ENCODE assay signal across 10 mouse cellular contexts in the genomic region with DNA sequence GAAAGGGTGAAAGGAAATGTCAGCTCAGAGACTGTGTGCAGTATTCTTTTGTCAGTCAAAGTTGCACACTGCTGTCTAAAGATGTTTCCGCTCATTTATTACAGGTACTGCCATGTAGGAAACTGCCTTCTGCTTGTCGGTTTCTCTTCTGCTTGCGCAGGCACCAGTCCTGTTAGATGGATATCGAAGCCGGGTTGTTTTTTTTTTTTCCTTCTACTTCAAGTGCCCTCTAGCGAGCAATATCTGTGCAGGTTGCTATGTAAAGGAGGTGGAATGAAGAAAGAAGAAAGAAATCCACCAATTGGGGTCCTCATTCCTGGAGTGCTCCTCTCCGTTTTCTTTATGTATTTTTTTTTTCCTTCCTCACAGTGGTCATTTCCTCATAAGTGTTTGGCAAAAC. TPM values are rescaled to one million over a fixed set of nuclear protein-coding genes. Genes with fewer than 3 reads are reported as not detected.
DNase-seq lines count a peak whose midpoint lies in the region; ATAC-seq and TF ChIP-seq lines count a peak whose summit lies in the region.
"Had no signal": no experiment of that assay in that cellular context is flagged by ENCODE, and none has a peak within 500 bp of the region (broad histone marks: within the 10 kb centered on the region; RNA-seq: fewer than 3 reads in every experiment).

No protein-coding gene starts in this region.

- H3K36me3 ChIP-seq in hindbrain, embryonic 11.5 days (ENCODE audit: control insufficient read depth, insufficient read depth, low read length): no peaks in the 10 kb centered on the region
- H3K36me3 ChIP-seq in hindbrain, embryonic 10.5 days: no peaks in the 10 kb centered on the region
- H3K36me3 ChIP-seq in ES-E14 (ENCODE audit: control insufficient read depth, insufficient read depth, low read length, poor library complexity, severe bottlenecking): no peaks in the 10 kb centered on the region
- H3K36me3 ChIP-seq in hindbrain, embryonic 15.5 days: no peaks in the 10 kb centered on the region
- H3K36me3 ChIP-seq: G1E had no signal

- WGBS in hindbrain, embryonic 11.5 days: 26% methylated on average over 7 of the region's 7 CpGs
- WGBS in hindbrain, embryonic 10.5 days: 28% methylated on average over 7 of the region's 7 CpGs
- 14% methylated on average over 7 of the region's 7 CpGs for WGBS in hindbrain, embryonic 15.5 days

- H3K9me3 ChIP-seq in hindbrain, embryonic 11.5 days (ENCODE audit: control insufficient read depth, low read length): no peaks in the 10 kb centered on the region
- H3K9me3 ChIP-seq in hindbrain, embryonic 10.5 days: no peaks in the 10 kb centered on the region
- no peaks in the 10 kb centered on the region for H3K9me3 ChIP-seq in ES-E14 (ENCODE audit: control insufficient read depth, insufficient read depth, low read depth, low read length)
- H3K9me3 ChIP-seq in hindbrain, embryonic 15.5 days: no peaks in the 10 kb centered on the region

- H3K9ac ChIP-seq in hindbrain, embryonic 11.5 days (ENCODE audit: low read depth, low read length): no peak overlapping the region
- no peak overlapping the region for H3K9ac ChIP-seq in ES-E14 (ENCODE audit: insufficient read depth, low read depth, low read length, poor library complexity, severe bottlenecking)
- H3K9ac ChIP-seq in hindbrain, embryonic 15.5 days: no peak overlapping the region

- no peak overlapping the region for H3K27ac ChIP-seq in hindbrain, embryonic 11.5 days (ENCODE audit: low read depth, low read length)
- no peak overlapping the region for H3K27ac ChIP-seq in hindbrain, embryonic 10.5 days
- H3K27ac ChIP-seq in ES-E14 (ENCODE audit: insufficient read depth, low read depth, low read length, poor library complexity, severe bottlenecking): no peak overlapping the region
- no peak overlapping the region for H3K27ac ChIP-seq in hindbrain, embryonic 15.5 days (replicated peaks)

- in situ Hi-C loops in ES-E14 (cut with MboI; ENCODE audit: low sequenced_read_pairs in 2 of 2, unreplicated experiment in 2 of 2): loop anchor here in 1 of 2 experiments (25.0 kb wide), 1 partner anchor 1341 kb away; no protein-coding TSS in a partner anchor

- DNase-seq in hindbrain, embryonic 11.5 days (ENCODE audit: low spot score): peak; percentile 25
- no peak for DNase-seq in hindbrain, embryonic 10.5 days (ENCODE audit: low spot score)
- DNase-seq in ES-E14 (ENCODE audit: low read depth, low spot score): no peak
- DNase-seq in cerebellum, adult 9-10 months: peak; percentile 66
- DNase-seq in thymus, postnatal 36 days: no peak
- no peak for DNase-seq in frontal cortex, postnatal 36 days (ENCODE audit: low spot score in 2 of 2)
- DNase-seq in gastrocnemius, postnatal 10 days: no peak
- DNase-seq: kidney, postnatal 36 days had no signal

- no peak overlapping the region for H3K4me3 ChIP-seq in hindbrain, embryonic 11.5 days (ENCODE audit: low read depth, low read length)
- H3K4me3 ChIP-seq in hindbrain, embryonic 10.5 days: no peak overlapping the region
- H3K4me3 ChIP-seq in ES-E14 (ENCODE audit: insufficient read depth in 1 of 2, low read depth in 1 of 2, low read length in 2 of 2, poor library complexity in 1 of 2, severe bottlenecking in 1 of 2): no peak overlapping the region
- no peak overlapping the region for H3K4me3 ChIP-seq in hindbrain, embryonic 15.5 days

- no peak overlapping the region for H3K4me2 ChIP-seq in hindbrain, embryonic 11.5 days (replicated peaks; ENCODE audit: low read depth, low read length)
- H3K4me2 ChIP-seq in hindbrain, embryonic 15.5 days: peak overlapping the region; percentile 41

- peaks cover 4% of the 10 kb centered on the region; the same call in 1 of the 2 replicates for H3K27me3 ChIP-seq in hindbrain, embryonic 11.5 days (ENCODE audit: control insufficient read depth, insufficient read depth, low read length)
- peaks cover 33% of the 10 kb centered on the region for H3K27me3 ChIP-seq in hindbrain, embryonic 10.5 days (ENCODE audit: insufficient read depth, poor library complexity, severe bottlenecking)
- 0 out of 2 replicates have a peak, but pooled peaks cover 7% of the 10 kb centered on the region for H3K27me3 ChIP-seq in hindbrain, embryonic 15.5 days

- H3K4me1 ChIP-seq in hindbrain, embryonic 11.5 days (replicated peaks; ENCODE audit: control insufficient read depth, insufficient read depth, low read length): no peaks in the 10 kb centered on the region
- peaks cover 6% of the 10 kb centered on the region for H3K4me1 ChIP-seq in hindbrain, embryonic 10.5 days (replicated peaks)
- no peaks in the 10 kb centered on the region for H3K4me1 ChIP-seq in ES-E14 (ENCODE audit: control insufficient read depth in 2 of 2, insufficient read depth in 2 of 2, low read length in 2 of 2, poor library complexity in 1 of 2)
- H3K4me1 ChIP-seq in hindbrain, embryonic 15.5 days (replicated peaks): peaks cover 16% of the 10 kb centered on the region; the same call in 1 of the 2 replicates

- ATAC-seq in hindbrain, embryonic 11.5 days (ENCODE audit: low FRiP score): no peak
- ATAC-seq in hindbrain, embryonic 15.5 days (ENCODE audit: low FRiP score, low read depth): no peak

TF ChIP-seq in ES-E14, 5 proteins besides CTCF, POLR2A, EP300 and RAD21:
- TF ChIP-seq ZNF384 (IDR thresholded peaks at IDR 0.05; ENCODE audit: low read depth, low read length) (peak; percentile 29; the same call in 1 of the 2 replicates), ZC3H11A (IDR thresholded peaks at IDR 0.05; ENCODE audit: borderline replicate concordance, low read depth, low read length) (no peak)

RNA-seq across cellular contexts. Expression of a gene that starts 5.2 kb away (rescaled TPM):
- 4.4 and 4.7 TPM in 2 replicates for polyA plus RNA-seq in hindbrain, embryonic 11.5 days (2014; fragmentation: Nextera tagmentation; extraction: Ambion mirVana)
- 1.4 and 3.7 TPM in 2 replicates for polyA plus RNA-seq in hindbrain, embryonic 10.5 days (2016; fragmentation: Nextera tagmentation; extraction: Ambion mirVana)
- 0.13 and 0.21 TPM in 2 replicates for total RNA-seq in ES-E14 (2012; rRNA removed)
- 50.5 and 52.7 TPM in 2 replicates for polyA plus RNA-seq in hindbrain, embryonic 15.5 days (2015; fragmentation: Nextera tagmentation; extraction: Ambion mirVana)
- under 1 TPM; 0.38 to 0.41 TPM for total RNA-seq in gastrocnemius, postnatal 10 days (2021)
- total RNA-seq: G1E had no signal
- polyA plus RNA-seq: G1E had no signal

Comparison
In these comparisons a context has a peak if more than half of its experiments do, and no peak if none do; other contexts are left out.
1. DNase-seq: peak in hindbrain, embryonic 11.5 days (single experiment) and cerebellum, adult 9-10 months (single experiment); none in hindbrain, embryonic 10.5 days (single experiment), ES-E14 (single experiment), thymus, postnatal 36 days (0 of 2), frontal cortex, postnatal 36 days (0 of 2) and gastrocnemius, postnatal 10 days (single experiment).